Mouse (Mus musculus) olfactory bulb, adult 2 months (tissue): ENCODE results near the gene Lrrn2. TPM values are rescaled to one million over a fixed set of nuclear protein-coding genes. Genes with fewer than 3 reads are reported as not detected.
A peak's percentile ranks its signal among the peaks of the same experiment; 100 is the strongest.

Experiments
- H3K27ac ChIP-seq: fragments of 200-500 bp; 2 replicates; pipeline ENCODE4 v1.5.1; 2012; ENCODE audit warnings: low read depth, low read length; ENCODE audit not compliant: insufficient read depth
- H3K4me1 ChIP-seq: fragments of 200-500 bp; 2 replicates; pipeline ENCODE4 v1.6.1; 2012; ENCODE audit warnings: low read length; ENCODE audit not compliant: control insufficient read depth, insufficient read depth
- H3K4me3 ChIP-seq: fragments of 200-500 bp; 2 replicates; pipeline ENCODE4 v1.5.1; 2012; ENCODE audit warnings: mild to moderate bottlenecking, low read depth, low read length, moderate library complexity; ENCODE audit not compliant: insufficient read depth
- CTCF ChIP-seq: fragments of 200-500 bp; IDR thresholded peaks from 2 replicates; pipeline ENCODE4 v1.5.1; 2012; ENCODE audit warnings: low read depth, mild to moderate bottlenecking, low read length, moderate library complexity; ENCODE audit not compliant: insufficient read depth
- POLR2A ChIP-seq: fragments of 200-500 bp; IDR thresholded peaks from 2 replicates; pipeline ENCODE4 v1.6.1; 2012; ENCODE audit warnings: mild to moderate bottlenecking, low read depth, low read length, moderate library complexity; ENCODE audit not compliant: insufficient read depth
- WGBS: fragments of 180-500 bp; shearing (Covaris S2); methylation state at CpG from one replicate; pipeline ENCODE4 v1.1.7; 2018; 5-methylcytosine and 5-hydroxymethylcytosine counted together
- polyA plus RNA-seq: library from polyadenylated mRNA; stranded (reverse); fragments of >200 nt; gene quantifications from 2 replicates; pipeline ENCODE4 v1.2.4, GENCODE M21; 2012; ENCODE audit warnings: low replicate concordance; ENCODE audit not compliant: missing spikeins, insufficient read depth, insufficient read length

Lrrn2 gene
- polyA plus RNA-seq, 1 experiment: not detected

DNA sequence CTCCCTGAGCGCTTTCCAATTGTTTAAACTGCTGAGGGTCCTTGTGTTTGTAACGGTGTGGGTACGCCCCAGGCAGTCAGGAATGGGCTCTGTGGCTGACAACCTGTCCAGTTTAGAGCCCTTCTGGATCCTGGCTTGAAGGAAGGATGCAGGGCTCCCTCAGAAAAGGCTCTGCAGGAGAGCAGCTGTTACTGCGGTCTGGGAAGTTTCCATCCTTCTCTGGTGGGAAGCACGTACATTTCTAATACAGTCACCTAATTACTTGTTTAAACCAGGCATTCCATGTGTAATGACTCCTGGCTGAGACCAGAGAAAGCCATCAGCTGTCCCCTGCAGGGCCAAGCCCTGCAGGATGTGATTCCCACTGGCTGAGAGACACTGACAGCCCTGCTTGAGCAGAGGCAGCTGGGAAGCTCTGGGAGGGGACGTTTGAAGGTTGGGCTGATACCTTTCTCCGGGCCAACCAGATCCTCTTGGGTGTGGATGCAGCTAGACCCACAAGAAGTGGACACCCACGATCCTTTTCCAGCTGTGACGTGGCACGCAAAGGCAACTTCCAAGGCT, 38.1 kb downstream of the Lrrn2 start:
- 41% methylated on average over 10 of the region's 10 CpGs for WGBS
- no peak for TF ChIP-seq POLR2A
- no peak for TF ChIP-seq CTCF
- Histone ChIP-seq H3K4me1 (peaks cover 48% of the 10 kb centered on the region), H3K4me3 (no peak overlapping the region), H3K27ac (peak overlapping the region; percentile 12; the same call in 1 of the 2 replicates)

DNA sequence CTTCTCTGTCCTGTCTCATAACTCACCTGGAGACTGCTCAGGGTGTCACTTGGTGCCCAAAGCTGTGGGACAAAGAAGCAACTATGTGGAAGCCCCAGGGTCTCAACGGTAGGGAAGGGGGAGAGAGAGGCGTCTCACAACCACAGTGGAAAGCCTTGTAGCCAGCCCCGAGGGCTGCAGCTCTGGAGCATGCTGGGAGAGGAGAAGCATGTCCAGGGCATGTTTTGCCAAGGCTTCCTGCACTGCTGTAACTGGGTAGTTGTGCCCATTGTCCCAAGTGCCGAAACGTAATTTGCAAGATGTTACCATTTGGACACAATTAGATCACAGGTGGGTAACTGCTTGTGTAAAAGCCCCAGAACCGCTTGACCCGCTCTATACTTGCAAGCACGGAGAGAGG, 39.2 kb downstream of the Lrrn2 start:
- peaks cover 48% of the 10 kb centered on the region for H3K4me1 ChIP-seq
- H3K4me3 ChIP-seq: no peak overlapping the region
- 82% methylated on average over 8 of the region's 8 CpGs for WGBS
- no peak for TF ChIP-seq CTCF
- no peak for TF ChIP-seq POLR2A
- no peak overlapping the region for H3K27ac ChIP-seq

DNA sequence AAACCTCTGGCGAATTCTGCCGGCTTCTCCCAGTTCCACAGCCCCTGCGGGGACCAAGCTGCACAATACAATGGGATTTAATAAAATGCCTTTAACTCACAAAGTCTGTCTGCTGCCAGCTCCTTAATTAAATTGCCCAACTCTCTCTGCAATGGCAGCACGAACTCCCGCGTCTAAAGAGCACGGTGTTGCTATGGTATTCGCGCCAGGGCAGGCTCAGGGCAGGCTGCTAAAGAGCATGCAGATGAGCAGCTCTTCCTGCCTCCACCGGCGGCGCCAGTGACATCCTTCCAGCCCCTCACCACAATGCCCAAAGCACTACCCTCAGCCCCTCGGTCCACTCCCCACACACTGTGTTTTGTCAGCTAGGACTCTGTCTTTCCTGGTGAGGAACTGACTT, 41.0 kb downstream of the Lrrn2 start:
- Histone ChIP-seq H3K4me3 (no peak overlapping the region), H3K27ac (peak overlapping the region; percentile 37; the same call in 1 of the 2 replicates), H3K4me1 (peaks cover 41% of the 10 kb centered on the region)
- WGBS: 9% methylated on average over 13 of the region's 13 CpGs
- no peak for TF ChIP-seq CTCF
- no peak for TF ChIP-seq POLR2A

- H3K4me1 ChIP-seq: peaks cover 39% of the 10 kb centered on the region
- WGBS: 59% methylated on average over 9 of the region's 9 CpGs
- TF ChIP-seq CTCF (no peak), POLR2A (no peak)
- H3K27ac ChIP-seq: no peak overlapping the region
- no peak overlapping the region for H3K4me3 ChIP-seq
These were observed 42.2 kb downstream of the Lrrn2 start for GRCm38 (mm10) chr1:132922257-132922656.

DNA sequence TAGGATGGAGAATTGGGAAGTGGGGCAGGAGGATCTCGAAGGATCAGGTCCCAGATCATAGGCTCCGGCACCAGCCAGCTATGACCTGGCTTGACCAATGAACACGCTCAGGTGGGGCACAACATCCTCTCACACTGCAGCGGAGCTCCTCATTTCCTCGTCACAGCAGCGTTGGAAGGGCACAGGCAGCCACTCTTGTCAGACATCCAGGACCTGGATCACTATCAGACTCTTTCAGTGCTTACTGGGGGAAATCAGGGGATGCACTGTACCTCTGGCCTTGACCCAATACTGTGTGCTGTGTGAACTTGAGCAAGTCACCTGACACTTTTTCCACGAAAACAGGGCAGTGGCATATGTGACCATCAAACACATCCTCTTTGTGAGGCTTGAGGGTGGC, 45.2 kb downstream of the Lrrn2 start:
- 83% methylated on average over 7 of the region's 7 CpGs for WGBS
- peaks cover 38% of the 10 kb centered on the region for H3K4me1 ChIP-seq
- H3K27ac ChIP-seq: no peak overlapping the region
- no peak overlapping the region for H3K4me3 ChIP-seq
- no peak for TF ChIP-seq POLR2A

DNA sequence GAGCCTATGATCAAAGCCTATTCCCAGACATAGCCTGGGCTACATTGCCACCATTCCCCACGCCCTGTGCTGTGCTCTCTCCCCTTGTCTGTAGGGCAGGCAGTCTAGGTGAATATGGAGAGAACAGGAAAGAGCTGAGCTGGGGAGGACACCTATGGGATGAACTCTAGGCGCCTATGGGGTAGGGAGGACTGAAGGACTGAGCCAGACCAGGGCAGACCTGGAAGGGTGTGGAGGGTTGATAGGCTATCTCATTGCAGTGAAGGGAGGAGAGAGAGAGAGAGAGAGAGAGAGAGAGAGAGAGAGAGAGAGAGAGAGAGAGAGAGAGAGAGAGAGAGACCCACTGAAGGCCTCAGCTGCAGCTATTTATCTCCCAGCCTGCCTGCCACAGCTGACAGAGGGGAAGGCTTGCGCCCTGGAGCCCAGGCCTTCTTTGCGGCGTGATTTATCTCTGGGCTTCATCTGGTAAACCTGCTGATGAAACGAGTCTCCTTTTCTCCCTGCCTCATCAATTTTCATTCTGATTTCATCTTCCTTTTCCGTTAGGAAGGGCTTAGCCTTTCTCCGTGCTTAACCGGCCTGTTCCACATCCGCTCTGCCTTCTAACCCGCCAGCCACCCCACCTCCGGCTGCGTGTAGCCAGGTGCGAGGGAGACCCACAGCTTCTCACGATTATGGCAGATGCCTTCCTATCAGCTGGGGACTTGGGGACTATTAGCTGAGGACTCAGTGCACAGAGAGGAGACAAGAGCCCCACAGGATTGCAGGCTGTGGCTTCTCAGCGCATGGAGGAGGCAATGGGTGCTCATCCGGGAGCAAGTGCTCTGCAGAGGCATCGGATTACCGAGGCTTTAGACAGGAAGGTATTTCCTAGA, 48.2 kb downstream of the Lrrn2 start:
- WGBS: 68% methylated on average over 19 of the region's 19 CpGs
- H3K27ac ChIP-seq: no peak overlapping the region
- H3K4me1 ChIP-seq: peaks cover 25% of the 10 kb centered on the region
- no peak overlapping the region for H3K4me3 ChIP-seq
- TF ChIP-seq POLR2A (no peak), CTCF (no peak)

DNA sequence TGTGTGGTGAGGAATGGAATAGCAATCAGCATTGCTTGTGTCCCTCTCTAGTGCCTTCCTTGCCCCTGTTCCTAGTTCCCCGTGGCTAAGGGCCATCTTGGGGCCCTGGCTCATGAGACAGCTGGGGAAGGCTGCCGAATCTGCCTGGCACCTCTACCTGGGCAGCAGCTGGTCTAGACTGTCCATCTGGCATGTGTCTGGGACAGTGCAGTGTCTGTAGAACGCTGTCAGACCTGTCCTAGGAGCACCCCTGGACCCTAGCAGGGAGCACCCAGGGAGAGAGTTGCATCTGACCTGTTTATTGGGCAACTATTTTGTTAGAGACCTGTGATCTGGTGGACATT, 48.8 kb downstream of the Lrrn2 start:
- no peak overlapping the region for H3K4me3 ChIP-seq
- TF ChIP-seq POLR2A (no peak), CTCF (no peak)
- no peak overlapping the region for H3K27ac ChIP-seq
- WGBS: 79% methylated on average over 3 of the region's 3 CpGs
- H3K4me1 ChIP-seq: peaks cover 28% of the 10 kb centered on the region

- Histone ChIP-seq H3K4me1 (peaks cover 40% of the 10 kb centered on the region), H3K27ac (no peak overlapping the region), H3K4me3 (no peak overlapping the region)
- WGBS: 62% methylated on average over 4 of the region's 4 CpGs
- TF ChIP-seq POLR2A (no peak), CTCF (no peak)
These were observed 50.2 kb downstream of the Lrrn2 start for GRCm38 (mm10) chr1:132930291-132930690.

DNA sequence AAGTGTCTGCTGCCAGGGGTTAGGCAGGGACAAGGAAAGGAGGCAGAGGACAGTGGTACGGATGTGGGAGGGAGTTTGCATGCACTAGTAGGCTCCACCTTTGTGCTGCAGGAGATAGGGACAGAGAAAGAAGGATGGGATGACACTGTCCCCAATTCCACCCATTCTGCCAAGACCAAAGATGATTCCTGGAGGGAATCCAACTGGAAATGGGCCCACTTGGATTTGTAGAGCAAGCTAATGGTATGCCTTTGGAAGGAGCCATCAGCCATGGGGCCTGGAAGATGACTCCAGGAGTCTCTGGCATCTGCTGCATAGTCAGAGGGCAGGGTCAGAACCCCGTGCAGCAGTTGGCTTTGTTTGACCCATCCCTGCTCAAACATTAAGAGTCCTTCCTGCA, 52.3 kb downstream of the Lrrn2 start:
- H3K4me1 ChIP-seq: peaks cover 40% of the 10 kb centered on the region

More for the DNA sequence above, 52.3 kb downstream of the Lrrn2 start:
- no peak overlapping the region for H3K27ac ChIP-seq
- 51% methylated on average over 2 of the region's 2 CpGs for WGBS
- no peak overlapping the region for H3K4me3 ChIP-seq
- no peak for TF ChIP-seq CTCF
- no peak for TF ChIP-seq POLR2A
